Mouse (Mus musculus): Measurements from ENCODE around the gene Alkbh6. TPM values are rescaled to one million over a fixed set of nuclear protein-coding genes. Genes with fewer than 3 reads are reported as not detected.

The Alkbh6 gene
- polyA plus RNA-seq, 1 experiment: 29.5 TPM

DNA sequence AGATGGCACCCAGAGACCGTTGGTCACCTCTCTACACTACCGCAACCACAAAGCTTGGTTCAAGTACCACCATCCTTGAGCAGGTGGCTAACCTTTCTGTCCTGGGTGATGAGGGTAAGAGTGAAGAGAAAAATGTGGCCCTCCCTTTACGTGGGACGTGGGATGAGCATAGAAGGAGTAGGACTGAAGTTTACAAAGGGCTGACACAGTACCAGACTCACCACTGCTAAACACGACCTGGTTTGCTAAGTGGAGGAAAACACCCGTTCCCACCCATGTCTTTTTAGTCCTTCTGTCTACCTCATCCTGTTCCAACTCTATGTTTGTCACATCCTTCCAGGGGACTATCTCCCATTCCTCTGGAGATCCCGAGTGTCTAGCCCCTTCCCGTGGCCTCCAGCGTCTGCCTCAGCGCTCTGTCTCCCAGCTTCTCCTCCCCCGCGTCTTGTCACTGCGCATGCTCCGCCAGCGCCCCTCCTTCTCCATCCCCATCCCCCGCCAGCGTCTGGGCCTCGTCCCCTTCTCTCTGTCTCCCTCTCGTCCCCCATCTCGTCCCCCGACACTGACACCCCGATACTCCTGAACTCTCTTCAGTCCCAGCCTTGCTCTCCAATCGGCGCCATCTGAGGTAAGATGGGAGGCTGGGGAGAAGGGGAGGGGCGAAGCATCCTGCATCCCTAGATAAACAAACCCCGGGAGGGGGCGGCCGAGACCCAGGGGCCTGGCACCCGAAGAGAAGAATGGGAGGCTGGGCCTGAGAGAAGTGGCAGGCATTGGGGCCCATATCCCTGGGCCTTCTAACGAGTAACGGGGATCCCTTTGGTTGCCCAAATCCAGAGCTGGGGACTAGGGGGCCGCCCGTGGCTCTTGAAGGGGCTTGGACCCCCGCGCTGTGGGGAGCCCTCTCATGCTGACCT, 17.0 kb upstream of the Alkbh6 start, which contains the start of gene Clip3:
TSS of gene Clip3 (plus strand) at position 514 of the 917 bp plus-strand sequence.
- Histone ChIP-seq H3K27me3 (ENCODE audit: control insufficient read depth, insufficient read depth, low read length, poor library complexity, severe bottlenecking) (no peaks in the 10 kb centered on the region), H3K9me3 (replicated peaks; ENCODE audit: control insufficient read depth, insufficient read depth, low read length, poor library complexity, severe bottlenecking) (no peaks in the 10 kb centered on the region), H3K36me3 (ENCODE audit: control insufficient read depth, insufficient read depth, low read length, poor library complexity, severe bottlenecking) (no peaks in the 10 kb centered on the region), H3K4me1 (ENCODE audit: control insufficient read depth, insufficient read depth, low read length) (no peaks in the 10 kb centered on the region), H3K9ac (ENCODE audit: low read depth, poor library complexity, severe bottlenecking) (peak within 1 kb of the TSS; percentile 23), H3K4me3 (ENCODE audit: low read depth, low read length) (peak within 1 kb of the TSS; percentile 84), H3K27ac (ENCODE audit: insufficient read depth, low read length) (no peak within 1 kb of the TSS)
- TF ChIP-seq EP300 (IDR thresholded peaks at IDR 0.05; ENCODE audit: insufficient read depth, low read depth, low read length) (no peak), POLR2A (IDR thresholded peaks at IDR 0.05; ENCODE audit: insufficient read depth, low read length) (no peak), CTCF (IDR thresholded peaks at IDR 0.05; ENCODE audit: low read depth, low read length) (no peak)

DNA sequence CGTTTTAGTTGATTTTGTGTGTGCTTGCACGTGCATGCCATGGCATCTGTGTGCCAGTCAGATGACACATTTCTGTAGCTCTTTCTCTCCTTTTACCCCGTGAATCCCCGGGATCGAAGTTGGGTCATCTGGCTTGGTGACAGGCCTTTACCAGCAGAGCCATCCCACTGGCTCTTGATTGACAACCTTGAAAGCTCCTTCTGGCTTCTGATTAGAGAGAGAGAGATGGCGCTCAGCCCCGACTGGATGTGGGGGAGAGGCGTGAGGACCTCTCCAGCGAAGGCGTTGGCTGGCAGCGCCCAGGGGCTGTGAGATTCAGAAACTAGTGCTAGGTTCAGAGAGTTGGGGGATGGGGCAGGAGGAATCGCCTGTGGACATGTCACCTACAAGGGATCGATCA, 14.7 kb upstream of the Alkbh6 start:
- H3K36me3 ChIP-seq (ENCODE audit: control insufficient read depth, insufficient read depth, low read length, poor library complexity, severe bottlenecking): no peaks in the 10 kb centered on the region
- H3K4me3 ChIP-seq (ENCODE audit: low read depth, low read length): no peak overlapping the region
- no peaks in the 10 kb centered on the region for H3K9me3 ChIP-seq (replicated peaks; ENCODE audit: control insufficient read depth, insufficient read depth, low read length, poor library complexity, severe bottlenecking)
- no peak for TF ChIP-seq CTCF (IDR thresholded peaks at IDR 0.05; ENCODE audit: low read depth, low read length)
- no peak for TF ChIP-seq EP300 (IDR thresholded peaks at IDR 0.05; ENCODE audit: insufficient read depth, low read depth, low read length)
- no peak for TF ChIP-seq POLR2A (IDR thresholded peaks at IDR 0.05; ENCODE audit: insufficient read depth, low read length)
- H3K27me3 ChIP-seq (ENCODE audit: control insufficient read depth, insufficient read depth, low read length, poor library complexity, severe bottlenecking): no peaks in the 10 kb centered on the region
- H3K4me1 ChIP-seq (ENCODE audit: control insufficient read depth, insufficient read depth, low read length): no peaks in the 10 kb centered on the region
- no peak overlapping the region for H3K27ac ChIP-seq (ENCODE audit: insufficient read depth, low read length)
- H3K9ac ChIP-seq (ENCODE audit: low read depth, poor library complexity, severe bottlenecking): no peak overlapping the region

DNA sequence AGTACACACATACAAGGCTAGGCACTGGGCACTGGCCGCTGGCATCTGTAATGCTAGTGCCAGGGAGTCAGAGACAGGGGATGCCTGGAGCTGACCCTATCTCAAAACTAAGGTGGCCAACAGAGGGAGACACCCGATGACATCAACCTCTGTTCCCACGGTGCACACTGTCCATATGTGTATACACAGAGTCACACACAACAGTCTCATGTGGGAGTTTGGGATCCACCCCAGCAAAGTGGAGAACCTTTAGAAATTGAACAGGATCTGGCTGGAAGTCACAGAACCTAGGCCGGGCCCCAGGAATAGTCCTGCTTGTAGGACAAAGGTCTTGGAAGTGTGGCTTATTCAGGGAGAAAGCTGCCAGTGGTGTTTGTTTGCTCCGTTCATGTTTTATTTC, 14.2 kb upstream of the Alkbh6 start:
- no peaks in the 10 kb centered on the region for H3K27me3 ChIP-seq (ENCODE audit: control insufficient read depth, insufficient read depth, low read length, poor library complexity, severe bottlenecking)
- no peak overlapping the region for H3K4me3 ChIP-seq (ENCODE audit: low read depth, low read length)
- TF ChIP-seq EP300 (IDR thresholded peaks at IDR 0.05; ENCODE audit: insufficient read depth, low read depth, low read length) (no peak), POLR2A (IDR thresholded peaks at IDR 0.05; ENCODE audit: insufficient read depth, low read length) (no peak), CTCF (IDR thresholded peaks at IDR 0.05; ENCODE audit: low read depth, low read length) (no peak)
- no peaks in the 10 kb centered on the region for H3K36me3 ChIP-seq (ENCODE audit: control insufficient read depth, insufficient read depth, low read length, poor library complexity, severe bottlenecking)
- H3K9me3 ChIP-seq (replicated peaks; ENCODE audit: control insufficient read depth, insufficient read depth, low read length, poor library complexity, severe bottlenecking): no peaks in the 10 kb centered on the region
- no peaks in the 10 kb centered on the region for H3K4me1 ChIP-seq (ENCODE audit: control insufficient read depth, insufficient read depth, low read length)
- no peak overlapping the region for H3K9ac ChIP-seq (ENCODE audit: low read depth, poor library complexity, severe bottlenecking)
- H3K27ac ChIP-seq (ENCODE audit: insufficient read depth, low read length): no peak overlapping the region

DNA sequence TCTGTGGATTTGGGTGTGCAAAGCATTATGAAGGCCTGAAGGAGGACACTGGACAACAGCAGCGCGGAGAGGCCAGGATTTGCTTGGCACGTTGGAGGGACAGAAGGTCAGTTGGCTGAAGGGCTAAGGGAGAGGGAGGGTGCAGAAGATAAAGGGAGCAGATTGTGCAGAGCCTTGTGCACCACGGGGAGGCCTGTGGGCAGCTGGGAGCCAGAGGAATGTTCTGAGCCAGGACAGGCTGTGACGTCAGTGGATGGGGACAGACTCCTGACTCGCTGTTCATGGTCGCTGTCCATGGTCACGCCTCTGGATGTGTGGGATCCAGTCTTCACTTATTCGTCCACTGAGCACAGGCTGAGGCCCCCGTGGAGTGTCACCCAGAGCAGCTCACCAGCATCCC, 13.4 kb upstream of the Alkbh6 start:
- H3K27ac ChIP-seq (ENCODE audit: insufficient read depth, low read length): no peak overlapping the region
- H3K9me3 ChIP-seq (replicated peaks; ENCODE audit: control insufficient read depth, insufficient read depth, low read length, poor library complexity, severe bottlenecking): no peaks in the 10 kb centered on the region
- no peaks in the 10 kb centered on the region for H3K27me3 ChIP-seq (ENCODE audit: control insufficient read depth, insufficient read depth, low read length, poor library complexity, severe bottlenecking)
- no peak overlapping the region for H3K4me3 ChIP-seq (ENCODE audit: low read depth, low read length)
- H3K36me3 ChIP-seq (ENCODE audit: control insufficient read depth, insufficient read depth, low read length, poor library complexity, severe bottlenecking): no peaks in the 10 kb centered on the region
- no peaks in the 10 kb centered on the region for H3K4me1 ChIP-seq (ENCODE audit: control insufficient read depth, insufficient read depth, low read length)
- H3K9ac ChIP-seq (ENCODE audit: low read depth, poor library complexity, severe bottlenecking): no peak overlapping the region
- TF ChIP-seq POLR2A (IDR thresholded peaks at IDR 0.05; ENCODE audit: insufficient read depth, low read length): no peak
- no peak for TF ChIP-seq EP300 (IDR thresholded peaks at IDR 0.05; ENCODE audit: insufficient read depth, low read depth, low read length)
- no peak for TF ChIP-seq CTCF (IDR thresholded peaks at IDR 0.05; ENCODE audit: low read depth, low read length)

DNA sequence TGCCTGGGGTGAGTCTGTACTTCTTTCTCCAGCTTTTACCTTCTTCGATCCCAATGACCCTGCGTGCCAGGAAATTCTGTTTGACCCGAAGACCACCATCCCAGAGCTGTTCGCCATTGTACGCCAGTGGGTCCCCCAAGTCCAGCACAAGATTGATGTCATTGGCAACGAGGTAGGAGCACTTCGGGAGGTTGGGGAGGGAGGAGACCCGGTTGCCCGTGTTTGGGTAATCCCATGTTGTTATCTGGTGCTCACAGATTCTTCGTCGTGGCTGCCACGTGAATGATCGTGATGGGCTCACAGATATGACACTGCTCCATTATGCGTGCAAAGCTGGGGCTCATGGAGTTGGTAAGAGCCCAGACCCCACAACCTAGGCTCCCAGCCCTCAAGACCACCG, 11.7 kb upstream of the Alkbh6 start:
- Histone ChIP-seq H3K4me3 (ENCODE audit: low read depth, low read length) (no peak overlapping the region), H3K36me3 (ENCODE audit: control insufficient read depth, insufficient read depth, low read length, poor library complexity, severe bottlenecking) (no peaks in the 10 kb centered on the region)

DNA sequence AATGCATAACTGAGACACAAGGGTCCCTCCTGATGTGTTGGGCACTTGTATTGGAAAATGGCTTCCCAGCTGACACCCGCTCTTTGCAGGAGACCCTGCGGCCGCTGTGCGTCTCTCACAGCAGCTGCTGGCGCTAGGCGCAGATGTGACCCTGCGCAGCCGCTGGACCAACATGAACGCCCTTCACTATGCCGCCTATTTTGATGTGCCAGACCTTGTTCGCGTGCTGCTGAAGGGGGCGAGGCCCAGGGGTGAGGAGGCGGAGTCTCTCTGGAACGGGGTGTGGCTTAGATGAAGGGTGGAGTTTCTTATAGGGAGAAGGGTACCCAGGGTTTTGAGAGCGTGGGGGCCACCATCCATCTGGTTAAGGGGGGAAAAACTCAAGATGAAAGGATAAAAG, 11.3 kb upstream of the Alkbh6 start:
- H3K27me3 ChIP-seq (ENCODE audit: control insufficient read depth, insufficient read depth, low read length, poor library complexity, severe bottlenecking): no peaks in the 10 kb centered on the region
- no peak overlapping the region for H3K4me3 ChIP-seq (ENCODE audit: low read depth, low read length)
- no peaks in the 10 kb centered on the region for H3K9me3 ChIP-seq (replicated peaks; ENCODE audit: control insufficient read depth, insufficient read depth, low read length, poor library complexity, severe bottlenecking)
- no peak for TF ChIP-seq EP300 (IDR thresholded peaks at IDR 0.05; ENCODE audit: insufficient read depth, low read depth, low read length)
- no peak for TF ChIP-seq POLR2A (IDR thresholded peaks at IDR 0.05; ENCODE audit: insufficient read depth, low read length)
- TF ChIP-seq CTCF (IDR thresholded peaks at IDR 0.05; ENCODE audit: low read depth, low read length): no peak
- H3K27ac ChIP-seq (ENCODE audit: insufficient read depth, low read length): no peak overlapping the region
- H3K4me1 ChIP-seq (ENCODE audit: control insufficient read depth, insufficient read depth, low read length): no peaks in the 10 kb centered on the region
- no peaks in the 10 kb centered on the region for H3K36me3 ChIP-seq (ENCODE audit: control insufficient read depth, insufficient read depth, low read length, poor library complexity, severe bottlenecking)
- no peak overlapping the region for H3K9ac ChIP-seq (ENCODE audit: low read depth, poor library complexity, severe bottlenecking)

More for the DNA sequence above, 11.7 kb upstream of the Alkbh6 start:
- Histone ChIP-seq H3K9ac (ENCODE audit: low read depth, poor library complexity, severe bottlenecking) (no peak overlapping the region), H3K27ac (ENCODE audit: insufficient read depth, low read length) (no peak overlapping the region), H3K4me1 (ENCODE audit: control insufficient read depth, insufficient read depth, low read length) (no peaks in the 10 kb centered on the region), H3K9me3 (replicated peaks; ENCODE audit: control insufficient read depth, insufficient read depth, low read length, poor library complexity, severe bottlenecking) (no peaks in the 10 kb centered on the region), H3K27me3 (ENCODE audit: control insufficient read depth, insufficient read depth, low read length, poor library complexity, severe bottlenecking) (no peaks in the 10 kb centered on the region)
- TF ChIP-seq CTCF (IDR thresholded peaks at IDR 0.05; ENCODE audit: low read depth, low read length) (no peak), EP300 (IDR thresholded peaks at IDR 0.05; ENCODE audit: insufficient read depth, low read depth, low read length) (no peak)
